Mouse (Mus musculus) lung, embryonic 14.5 days (tissue): ENCODE measurements around the gene Gpr176. TPM values are rescaled to one million over a fixed set of nuclear protein-coding genes. Genes with fewer than 3 reads are reported as not detected.

Source experiments
- ATAC-seq: fragments of 200-750 bp; cut with Nextera tagmentation; 2 replicates; pipeline ENCODE4 v1.8.0; 2017; ENCODE audit warnings: mild to moderate bottlenecking, moderate TSS enrichment, moderate library complexity; ENCODE audit not compliant: insufficient read depth
- DNase-seq: peaks from one replicate; pipeline ENCODE4 v3.0.0-alpha.2; 2015
- H3K27ac ChIP-seq: fragments of 300-500 bp; sonication (generic); 2 replicates; pipeline ENCODE4 v1.5.1; 2014; ENCODE audit warnings: low read depth, mild to moderate bottlenecking, moderate library complexity
- H3K27me3 ChIP-seq: fragments of 300-500 bp; sonication (generic); 2 replicates; pipeline ENCODE4 v1.6.1; 2014; ENCODE audit warnings: low read length, control low read depth; ENCODE audit not compliant: insufficient read depth
- H3K36me3 ChIP-seq: fragments of 300-500 bp; sonication (generic); 2 replicates; pipeline ENCODE4 v1.6.1; 2014; ENCODE audit warnings: control low read depth; ENCODE audit not compliant: insufficient read depth
- H3K4me1 ChIP-seq: fragments of 300-500 bp; sonication (generic); 2 replicates; pipeline ENCODE4 v1.6.1; 2014; ENCODE audit warnings: antibody characterized with exemption, control low read depth; ENCODE audit not compliant: insufficient read depth
- H3K4me2 ChIP-seq: fragments of 300-500 bp; sonication (generic); 2 replicates; pipeline ENCODE4 v1.6.1; 2014; ENCODE audit warnings: mild to moderate bottlenecking
- H3K4me3 ChIP-seq: fragments of 300-500 bp; sonication (generic); 2 replicates; pipeline ENCODE4 v1.5.1; 2014; ENCODE audit warnings: low read depth, low read length
- H3K9ac ChIP-seq: fragments of 300-500 bp; sonication (generic); 2 replicates; pipeline ENCODE4 v1.6.1; 2014
- H3K9me3 ChIP-seq: fragments of 300-500 bp; sonication (generic); 2 replicates; pipeline ENCODE4 v1.6.1; 2016; ENCODE audit warnings: low read depth, low read length, control low read depth
- CTCF ChIP-seq: IDR thresholded peaks from 2 replicates; pipeline ENCODE4 v1.5.1; 2016; ENCODE audit warnings: antibody characterized with exemption, low read depth
- WGBS: fragments of 180-500 bp; shearing (Covaris S2); extraction: QIAGEN DNeasy Blood & Tissue Kit; methylation state at CpG from one replicate; pipeline ENCODE4 v1.1.7; 2014; 5-methylcytosine and 5-hydroxymethylcytosine counted together
- microRNA-seq: library from miRNA; unstranded; fragments of <30 nt; microRNA quantifications from one replicate; pipeline ENCODE4, GENCODE M21; 2016; ENCODE audit warnings: borderline number of aligned reads
- polyA plus RNA-seq: library from polyadenylated mRNA; unstranded; fragments of >200 nt; fragmentation: Nextera tagmentation; extraction: Ambion mirVana; gene quantifications from 2 replicates; pipeline ENCODE4 v1.2.1, GENCODE M21; 2014

Gene Gpr176
- polyA plus RNA-seq, 1 experiment from 2014 or later = 0.26 TPM

GRCm38 (mm10) chr2:118248016-118248415 is 125.2 kb downstream of the Gpr176 start:
- no peak for DNase-seq
- WGBS = 39% methylated on average over 2 of the region's 2 CpGs

DNA sequence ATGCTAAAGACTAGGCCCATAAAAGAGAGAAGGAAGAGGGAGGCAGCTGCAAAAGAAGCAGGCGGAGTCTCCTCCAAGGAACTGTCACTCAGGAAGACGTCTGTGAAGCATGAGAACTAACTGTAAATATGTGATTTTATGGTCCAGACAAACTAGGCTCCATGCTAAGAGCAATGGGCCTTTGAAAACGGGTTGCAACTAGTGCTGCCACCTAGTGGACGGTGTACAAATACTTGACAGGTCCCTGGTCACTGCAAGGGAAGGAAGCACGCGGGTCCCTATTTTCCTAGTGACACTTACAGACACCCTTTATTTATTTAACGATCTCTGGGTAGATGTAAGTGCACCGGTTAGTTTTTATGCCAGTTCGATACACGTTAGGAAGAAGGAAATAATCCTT is 127.3 kb downstream of the Gpr176 start:
- H3K27ac ChIP-seq = no peak overlapping the region
- H3K4me3 ChIP-seq = no peak overlapping the region
- DNase-seq (peak; percentile 95), ATAC-seq (peak; percentile 49; the same call in 1 of the 2 replicates)
- TF ChIP-seq CTCF = peak; percentile 92
- 5% methylated on average over 10 of the region's 10 CpGs for WGBS
- no peaks in the 10 kb centered on the region for H3K27me3 ChIP-seq
- H3K4me2 ChIP-seq = no peak overlapping the region
- H3K4me1 ChIP-seq = no peaks in the 10 kb centered on the region
- H3K9ac ChIP-seq = no peak overlapping the region
- no peaks in the 10 kb centered on the region for H3K9me3 ChIP-seq
- no peaks in the 10 kb centered on the region for H3K36me3 ChIP-seq

More at GRCm38 (mm10) chr2:118248016-118248415, 125.2 kb downstream of the Gpr176 start:
- TF ChIP-seq CTCF = no peak
- ATAC-seq = no peak
- no peak overlapping the region for H3K4me3 ChIP-seq
- no peaks in the 10 kb centered on the region for H3K27me3 ChIP-seq
- H3K36me3 ChIP-seq = no peaks in the 10 kb centered on the region
- H3K9ac ChIP-seq = no peak overlapping the region
- H3K27ac ChIP-seq = no peak overlapping the region
- no peak overlapping the region for H3K4me2 ChIP-seq
- no peaks in the 10 kb centered on the region for H3K9me3 ChIP-seq
- H3K4me1 ChIP-seq = no peaks in the 10 kb centered on the region

GRCm38 (mm10) chr2:118236196-118236595 is 137.0 kb downstream of the Gpr176 start:
- H3K4me1 ChIP-seq = no peaks in the 10 kb centered on the region
- no peak overlapping the region for H3K27ac ChIP-seq
- ATAC-seq = no peak
- H3K36me3 ChIP-seq = no peaks in the 10 kb centered on the region
- no peaks in the 10 kb centered on the region for H3K9me3 ChIP-seq
- no peak overlapping the region for H3K4me2 ChIP-seq
- H3K4me3 ChIP-seq = no peak overlapping the region
- no peak for DNase-seq
- no peak overlapping the region for H3K9ac ChIP-seq
- WGBS = 82% methylated on average over 7 of the region's 7 CpGs
- TF ChIP-seq CTCF = no peak
- no peaks in the 10 kb centered on the region for H3K27me3 ChIP-seq

DNA sequence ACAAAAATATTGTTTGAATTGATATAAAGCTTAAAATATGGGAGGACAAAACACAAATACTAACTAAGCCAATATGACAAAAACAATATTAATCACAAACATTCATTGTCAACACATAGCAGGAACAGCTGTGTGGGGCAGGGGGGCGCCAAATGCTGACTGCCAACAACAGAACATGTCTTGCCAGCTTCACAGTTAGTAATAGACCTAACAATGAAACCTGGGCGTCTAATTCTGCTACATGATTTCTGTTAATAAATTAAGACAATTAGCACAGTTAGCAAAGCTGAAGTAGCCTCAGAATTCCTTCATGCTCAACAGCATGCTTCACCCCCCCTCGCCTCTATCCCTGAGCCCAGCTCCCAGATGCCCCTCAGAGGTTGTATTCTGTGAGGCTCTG is 137.6 kb downstream of the Gpr176 start:
- H3K9ac ChIP-seq = no peak overlapping the region

GRCm38 (mm10) chr2:118230544-118230943 is 142.7 kb downstream of the Gpr176 start:
- H3K9me3 ChIP-seq = no peaks in the 10 kb centered on the region
- no peaks in the 10 kb centered on the region for H3K4me1 ChIP-seq
- DNase-seq (no peak), ATAC-seq (no peak)
- 27% methylated on average over 3 of the region's 3 CpGs for WGBS
- H3K36me3 ChIP-seq = no peaks in the 10 kb centered on the region
- no peak overlapping the region for H3K27ac ChIP-seq
- no peak overlapping the region for H3K9ac ChIP-seq
- TF ChIP-seq CTCF = no peak
- H3K27me3 ChIP-seq = no peaks in the 10 kb centered on the region
- no peak overlapping the region for H3K4me2 ChIP-seq
- no peak overlapping the region for H3K4me3 ChIP-seq

More for the DNA sequence above, 137.6 kb downstream of the Gpr176 start:
- DNase-seq (no peak), ATAC-seq (no peak)
- no peak overlapping the region for H3K27ac ChIP-seq
- H3K27me3 ChIP-seq = no peaks in the 10 kb centered on the region
- no peaks in the 10 kb centered on the region for H3K9me3 ChIP-seq
- no peak overlapping the region for H3K4me2 ChIP-seq
- 74% methylated on average over 3 of the region's 3 CpGs for WGBS
- H3K4me3 ChIP-seq = no peak overlapping the region
- H3K36me3 ChIP-seq = no peaks in the 10 kb centered on the region
- H3K4me1 ChIP-seq = no peaks in the 10 kb centered on the region
- TF ChIP-seq CTCF = no peak

GRCm38 (mm10) chr2:118228486-118229079 is 144.6 kb downstream of the Gpr176 start:
- Histone ChIP-seq H3K4me1 (no peaks in the 10 kb centered on the region), H3K4me3 (no peak overlapping the region), H3K9ac (no peak overlapping the region), H3K36me3 (no peaks in the 10 kb centered on the region), H3K4me2 (no peak overlapping the region), H3K27me3 (no peaks in the 10 kb centered on the region), H3K27ac (no peak overlapping the region), H3K9me3 (no peaks in the 10 kb centered on the region)
- peak; percentile 19; the same call in 1 of the 2 replicates for TF ChIP-seq CTCF
- no peak for ATAC-seq
- DNase-seq = no peak
- 87% methylated on average over 4 of the region's 4 CpGs for WGBS

Small RNA genes within 50 kb of the gene (microRNA-seq; reads per million reads assigned to microRNA genes)
- gene Gm22800 = not detected

Other genes starting within 250 kb of the Gpr176 start
- 0.72 and 1.1 TPM in 2 replicates for gene Fsip1, start 116.5 kb downstream of the Gpr176 start, polyA plus RNA-seq
- 14.5 and 15.4 TPM in 2 replicates for gene Eif2ak4, start 15.2 kb upstream of the Gpr176 start, polyA plus RNA-seq
- 214 and 218 TPM in 2 replicates for gene Srp14, start 106.3 kb upstream of the Gpr176 start, polyA plus RNA-seq
- 5.0 and 7.1 TPM in 2 replicates for gene Bmf, start 176.3 kb upstream of the Gpr176 start, polyA plus RNA-seq
- gene Bub1b, start 224.8 kb upstream of the Gpr176 start, polyA plus RNA-seq = 125 and 133 TPM in 2 replicates